Mouse (Mus musculus): ENCODE data around the gene Kat7.

GRCm38 (mm10) chr11:95340259-95340658 is 30.2 kb upstream of the Kat7 start:
- TF ChIP-seq CTCF (IDR thresholded peaks at IDR 0.05; ENCODE audit: borderline replicate concordance, control insufficient read depth, extremely low read depth, insufficient read depth, low read length, poor library complexity) (no peak), POLR2A (IDR thresholded peaks at IDR 0.05; ENCODE audit: control insufficient read depth, extremely low read depth, insufficient read depth, low read length, poor library complexity) (no peak)

Measured in thymus, adult 2 months (tissue).